Mouse (Mus musculus) frontal cortex, postnatal 25 days (tissue): ENCODE measurements around the gene Mdm1.

Experiments used
- DNase-seq, 2 experiments: peaks; one replicate each; pipeline ENCODE4 v3.0.0; 2022; ENCODE audit warnings: low spot score in 2 of 2

The Mdm1 gene

GRCm38 (mm10) chr10:118141018-118141883, at the start of gene Mdm1:
Gene Mdm1, plus strand, starts transcription at chr10:118141811.
- DNase-seq: peak; percentile 92 to 95

GRCm38 (mm10) chr10:118092745-118093144, 48.9 kb upstream of the Mdm1 start:
- no peak for DNase-seq

GRCm38 (mm10) chr10:118093728-118094127, 47.9 kb upstream of the Mdm1 start:
- DNase-seq: no peak

GRCm38 (mm10) chr10:118094853-118095252, 46.8 kb upstream of the Mdm1 start:
- DNase-seq: no peak

- no peak for DNase-seq
These were observed 45.4 kb upstream of the Mdm1 start for GRCm38 (mm10) chr10:118096223-118096622.

GRCm38 (mm10) chr10:118097898-118098297, 43.7 kb upstream of the Mdm1 start:
- DNase-seq: no peak

GRCm38 (mm10) chr10:118100570-118100969, 41.0 kb upstream of the Mdm1 start:
- DNase-seq: no peak

- DNase-seq: no peak
These were observed 40.6 kb upstream of the Mdm1 start for GRCm38 (mm10) chr10:118101056-118101455.

GRCm38 (mm10) chr10:118103020-118103666, 38.5 kb upstream of the Mdm1 start:
- peak; percentile 47 to 63 for DNase-seq

GRCm38 (mm10) chr10:118103906-118104305, 37.7 kb upstream of the Mdm1 start:
- no peak for DNase-seq

- DNase-seq: no peak
These were observed 34.6 kb upstream of the Mdm1 start for GRCm38 (mm10) chr10:118107031-118107430.

- DNase-seq: no peak
These were observed 31.3 kb upstream of the Mdm1 start for GRCm38 (mm10) chr10:118110006-118110920.

GRCm38 (mm10) chr10:118110921-118111301, 30.7 kb upstream of the Mdm1 start:
- no peak for DNase-seq

GRCm38 (mm10) chr10:118111621-118112020, 30.0 kb upstream of the Mdm1 start:
- no peak for DNase-seq

GRCm38 (mm10) chr10:118112294-118112893, 29.2 kb upstream of the Mdm1 start:
- DNase-seq: no peak

- DNase-seq: no peak
These were observed 28.3 kb upstream of the Mdm1 start for GRCm38 (mm10) chr10:118113256-118113682.

- DNase-seq: no peak
These were observed 27.3 kb upstream of the Mdm1 start for GRCm38 (mm10) chr10:118114271-118114670.

- no peak for DNase-seq
These were observed 25.2 kb upstream of the Mdm1 start for GRCm38 (mm10) chr10:118116456-118116855.

GRCm38 (mm10) chr10:118121047-118121936, 20.3 kb upstream of the Mdm1 start:
- no peak for DNase-seq

- DNase-seq: no peak
These were observed 19.7 kb upstream of the Mdm1 start for GRCm38 (mm10) chr10:118121937-118122285.
